Mouse (Mus musculus): ENCODE results near the gene Pde4d. TPM values are rescaled to one million over a fixed set of nuclear protein-coding genes. Genes with fewer than 3 reads are reported as not detected.

Gene Pde4d
- polyA plus RNA-seq, 1 experiment from 2014 or later: 19.1 TPM

- H3K4me1 ChIP-seq: no peaks in the 10 kb centered on the region
- 87% methylated on average over 1 of the region's 1 CpGs for WGBS
- no peaks in the 10 kb centered on the region for H3K36me3 ChIP-seq
- no peak overlapping the region for H3K27ac ChIP-seq (replicated peaks)
- H3K4me3 ChIP-seq (replicated peaks): no peak overlapping the region
- H3K9me3 ChIP-seq (replicated peaks): no peaks in the 10 kb centered on the region
- H3K9ac ChIP-seq: no peak overlapping the region
- no peak for ATAC-seq (ENCODE audit: insufficient number of reproducible peaks, low FRiP score, low TSS enrichment, low read depth)
- no peaks in the 10 kb centered on the region for H3K27me3 ChIP-seq
- H3K4me2 ChIP-seq (replicated peaks): no peak overlapping the region
These were observed 1229.2 kb downstream of the Pde4d start for GRCm38 (mm10) chr13:109678991-109679390.

GRCm38 (mm10) chr13:109680229-109680628 is 1230.5 kb downstream of the Pde4d start:
- 83% methylated on average over 8 of the region's 8 CpGs for WGBS
- H3K36me3 ChIP-seq: no peaks in the 10 kb centered on the region
- H3K4me1 ChIP-seq: 0 out of 2 replicates have a peak, but pooled peaks cover 3% of the 10 kb centered on the region
- ATAC-seq (ENCODE audit: insufficient number of reproducible peaks, low FRiP score, low TSS enrichment, low read depth): no peak
- H3K4me2 ChIP-seq (replicated peaks): no peak overlapping the region
- H3K27ac ChIP-seq (replicated peaks): no peak overlapping the region
- H3K4me3 ChIP-seq (replicated peaks): no peak overlapping the region
- H3K9me3 ChIP-seq (replicated peaks): no peaks in the 10 kb centered on the region
- H3K27me3 ChIP-seq: no peaks in the 10 kb centered on the region
- no peak overlapping the region for H3K9ac ChIP-seq

GRCm38 (mm10) chr13:109681699-109682293 is 1232.0 kb downstream of the Pde4d start:
- H3K4me1 ChIP-seq: 0 out of 2 replicates have a peak, but pooled peaks cover 3% of the 10 kb centered on the region
- no peaks in the 10 kb centered on the region for H3K9me3 ChIP-seq (replicated peaks)
- no peak overlapping the region for H3K27ac ChIP-seq (replicated peaks)
- no peak overlapping the region for H3K9ac ChIP-seq
- no peak for ATAC-seq (ENCODE audit: insufficient number of reproducible peaks, low FRiP score, low TSS enrichment, low read depth)
- H3K4me3 ChIP-seq (replicated peaks): no peak overlapping the region
- no peak overlapping the region for H3K4me2 ChIP-seq (replicated peaks)
- no peaks in the 10 kb centered on the region for H3K27me3 ChIP-seq
- WGBS: 76% methylated on average over 4 of the region's 4 CpGs
- H3K36me3 ChIP-seq: no peaks in the 10 kb centered on the region

DNA sequence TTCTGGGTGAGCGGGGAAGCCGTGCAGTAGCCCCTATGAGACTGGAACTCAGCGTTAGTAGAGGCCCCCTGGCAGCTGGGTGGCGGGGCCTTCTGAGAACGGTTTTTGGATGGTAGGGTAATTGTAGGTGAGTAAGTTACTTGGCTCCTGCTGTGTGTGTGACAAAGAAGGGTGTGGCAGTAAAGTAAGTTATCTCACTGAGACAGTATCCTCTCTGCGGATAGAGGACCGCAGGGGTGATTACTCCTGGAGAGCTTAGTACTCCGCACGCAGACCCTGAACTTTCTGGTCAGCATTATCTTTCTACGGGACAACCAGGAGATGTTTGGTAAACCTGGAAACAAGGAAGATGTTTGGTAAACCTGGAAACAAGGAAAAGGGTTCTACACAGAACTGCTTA is 1233.3 kb downstream of the Pde4d start:
- no peak overlapping the region for H3K27ac ChIP-seq (replicated peaks)
- ATAC-seq (ENCODE audit: insufficient number of reproducible peaks, low FRiP score, low TSS enrichment, low read depth): no peak
- no peak overlapping the region for H3K9ac ChIP-seq
- no peak overlapping the region for H3K4me3 ChIP-seq (replicated peaks)
- 81% methylated on average over 10 of the region's 10 CpGs for WGBS
- H3K9me3 ChIP-seq (replicated peaks): no peaks in the 10 kb centered on the region
- H3K4me2 ChIP-seq (replicated peaks): no peak overlapping the region
- H3K36me3 ChIP-seq: no peaks in the 10 kb centered on the region
- H3K27me3 ChIP-seq: no peaks in the 10 kb centered on the region
- 0 out of 2 replicates have a peak, but pooled peaks cover 3% of the 10 kb centered on the region for H3K4me1 ChIP-seq

DNA sequence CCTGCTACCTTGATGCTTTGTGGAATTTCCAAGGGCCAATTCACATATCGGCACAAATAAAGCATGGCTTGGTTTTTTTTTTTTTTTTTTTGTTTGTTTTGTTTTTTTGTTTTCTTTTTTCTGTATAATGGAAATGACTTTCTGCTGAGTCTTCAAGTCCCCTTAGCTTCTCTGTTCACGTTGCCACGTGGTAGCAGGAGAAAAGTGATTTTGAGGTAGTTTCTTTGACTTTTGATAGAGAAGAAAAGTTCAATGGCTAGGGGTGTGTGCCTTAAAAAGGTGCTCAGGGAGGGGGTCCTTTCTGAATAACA is 1235.2 kb downstream of the Pde4d start:
- Histone ChIP-seq H3K9me3 (replicated peaks) (no peaks in the 10 kb centered on the region), H3K4me3 (replicated peaks) (peak overlapping the region; percentile 52), H3K9ac (no peak overlapping the region), H3K27me3 (no peaks in the 10 kb centered on the region), H3K4me2 (replicated peaks) (peak overlapping the region; percentile 81), H3K4me1 (0 out of 2 replicates have a peak, but pooled peaks cover 3% of the 10 kb centered on the region), H3K36me3 (no peaks in the 10 kb centered on the region), H3K27ac (replicated peaks) (no peak overlapping the region)
- ATAC-seq (ENCODE audit: insufficient number of reproducible peaks, low FRiP score, low TSS enrichment, low read depth): no peak
- WGBS: 31% methylated on average over 3 of the region's 3 CpGs

DNA sequence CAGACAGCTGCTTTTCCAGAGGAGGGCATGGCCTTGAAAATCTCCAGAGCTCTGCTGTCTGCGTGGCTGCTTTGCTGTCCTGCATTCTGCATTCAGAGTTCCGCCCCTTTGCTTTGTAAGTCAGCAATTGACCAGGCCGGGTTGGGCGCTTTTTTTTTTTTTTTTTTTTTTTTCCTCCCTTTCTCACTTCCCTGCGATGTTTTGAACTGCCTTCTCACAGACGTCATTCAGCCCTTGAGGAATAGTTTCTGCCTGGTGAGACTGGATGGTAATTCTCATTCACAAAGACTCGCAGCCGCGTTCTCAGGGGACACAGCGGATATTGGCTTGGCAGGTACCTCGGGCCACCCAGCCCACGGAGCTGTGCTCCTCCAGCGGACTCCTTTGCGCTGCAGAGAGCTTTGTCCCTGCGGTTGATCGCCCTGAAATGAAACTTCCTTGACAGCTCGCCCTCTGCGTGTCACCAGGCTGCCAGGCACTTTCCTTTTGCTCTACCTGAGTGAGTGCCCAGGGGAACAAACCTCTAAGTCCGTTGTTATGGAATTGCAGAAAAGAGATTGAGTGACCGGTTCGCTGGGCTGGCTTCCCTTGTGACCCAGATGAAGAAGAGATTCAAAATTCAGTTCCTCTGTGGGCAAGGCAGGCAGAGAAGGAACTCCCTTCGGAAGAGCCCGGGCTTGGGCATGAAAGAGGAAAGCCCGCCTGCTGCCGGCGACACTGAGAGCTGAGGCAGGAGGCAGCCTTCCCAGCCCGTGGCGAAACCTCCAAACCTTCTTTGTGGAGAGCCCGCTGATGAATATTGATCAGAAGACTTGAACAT is 1235.8 kb downstream of the Pde4d start:
- 1% methylated on average over 29 of the region's 29 CpGs for WGBS

DNA sequence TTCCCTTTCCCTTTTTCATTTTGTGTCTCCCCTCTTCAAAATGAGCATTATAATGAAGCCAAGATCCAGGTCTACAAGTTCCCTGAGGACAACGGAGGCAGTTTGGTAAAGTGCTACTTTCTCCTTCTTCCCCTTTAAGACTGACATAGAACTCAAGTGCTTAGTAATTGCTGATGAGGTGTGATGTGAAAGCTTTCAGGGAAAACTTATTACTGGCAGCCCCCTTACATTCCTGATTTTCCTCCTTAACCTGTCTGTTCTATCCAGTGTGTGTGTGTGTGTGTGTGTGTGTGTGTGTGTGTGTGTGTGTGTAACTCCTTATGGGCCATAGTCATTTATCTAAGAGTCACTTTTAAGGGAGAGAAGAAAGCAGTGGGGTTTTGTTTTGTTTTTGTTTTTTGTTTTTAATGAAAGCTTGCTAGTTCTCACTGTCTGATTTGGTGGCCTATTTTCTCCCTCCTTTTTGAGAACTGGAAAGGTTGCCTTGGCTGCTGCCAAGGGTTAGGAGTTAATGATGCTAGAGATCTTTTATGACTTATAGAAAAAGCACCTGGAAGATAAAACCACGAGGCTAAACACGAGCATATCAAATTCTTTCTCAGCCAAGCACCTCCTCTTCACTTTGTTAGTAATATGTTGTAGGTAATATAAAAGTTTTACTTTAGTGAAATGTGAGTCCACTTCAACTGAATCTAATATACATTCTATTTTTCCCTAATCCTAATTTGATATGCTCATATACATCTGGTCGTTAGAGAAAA is 1236.5 kb downstream of the Pde4d start:
- 27% methylated on average over 4 of the region's 4 CpGs for WGBS
- peak overlapping the region; percentile 52 for H3K4me3 ChIP-seq (replicated peaks)
- H3K4me1 ChIP-seq: 0 out of 2 replicates have a peak, but pooled peaks cover 3% of the 10 kb centered on the region
- H3K27me3 ChIP-seq: no peaks in the 10 kb centered on the region
- H3K4me2 ChIP-seq (replicated peaks): peak overlapping the region; percentile 81
- no peaks in the 10 kb centered on the region for H3K36me3 ChIP-seq
- no peak for ATAC-seq (ENCODE audit: insufficient number of reproducible peaks, low FRiP score, low TSS enrichment, low read depth)
- H3K9me3 ChIP-seq (replicated peaks): no peaks in the 10 kb centered on the region
- H3K27ac ChIP-seq (replicated peaks): peak overlapping the region; percentile 28; the same call in 1 of the 2 replicates
- no peak overlapping the region for H3K9ac ChIP-seq

More for the DNA sequence above, 1235.8 kb downstream of the Pde4d start:
- no peaks in the 10 kb centered on the region for H3K36me3 ChIP-seq
- H3K4me3 ChIP-seq (replicated peaks): peak overlapping the region; percentile 52
- H3K4me1 ChIP-seq: 0 out of 2 replicates have a peak, but pooled peaks cover 3% of the 10 kb centered on the region
- H3K27ac ChIP-seq (replicated peaks): peak overlapping the region; percentile 28
- no peaks in the 10 kb centered on the region for H3K27me3 ChIP-seq
- peak overlapping the region; percentile 37 for H3K9ac ChIP-seq
- no peak for ATAC-seq (ENCODE audit: insufficient number of reproducible peaks, low FRiP score, low TSS enrichment, low read depth)
- no peaks in the 10 kb centered on the region for H3K9me3 ChIP-seq (replicated peaks)
- H3K4me2 ChIP-seq (replicated peaks): peak overlapping the region; percentile 81

GRCm38 (mm10) chr13:109686906-109687305 is 1237.2 kb downstream of the Pde4d start:
- H3K4me2 ChIP-seq (replicated peaks): no peak overlapping the region
- 0 out of 2 replicates have a peak, but pooled peaks cover 3% of the 10 kb centered on the region for H3K4me1 ChIP-seq
- H3K27me3 ChIP-seq: no peaks in the 10 kb centered on the region
- H3K27ac ChIP-seq (replicated peaks): no peak overlapping the region
- H3K9ac ChIP-seq: no peak overlapping the region
- no peak overlapping the region for H3K4me3 ChIP-seq (replicated peaks)
- no peaks in the 10 kb centered on the region for H3K36me3 ChIP-seq
- 60% methylated on average over 3 of the region's 3 CpGs for WGBS
- no peaks in the 10 kb centered on the region for H3K9me3 ChIP-seq (replicated peaks)
- ATAC-seq (ENCODE audit: insufficient number of reproducible peaks, low FRiP score, low TSS enrichment, low read depth): no peak

DNA sequence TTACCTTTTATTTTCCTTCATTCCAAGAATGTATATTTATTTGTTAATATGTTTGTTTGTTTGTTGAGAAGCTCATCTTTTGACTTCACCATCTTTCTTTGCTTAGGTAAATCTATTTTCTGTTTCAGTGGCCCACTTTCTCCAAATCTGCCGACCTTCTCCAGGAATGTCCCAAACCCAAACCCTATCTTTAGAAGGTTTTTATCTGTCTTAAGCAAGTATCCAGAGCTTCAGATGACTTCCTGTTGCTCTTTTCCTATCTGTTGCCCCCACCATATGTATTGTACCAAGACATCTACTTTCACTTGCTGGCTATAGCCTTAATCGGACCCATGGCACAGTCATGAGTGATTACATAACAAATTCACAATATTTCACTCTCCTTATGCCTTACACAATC is 1238.4 kb downstream of the Pde4d start:
- 89% methylated on average over 2 of the region's 2 CpGs for WGBS
- H3K4me3 ChIP-seq (replicated peaks): no peak overlapping the region
- H3K27me3 ChIP-seq: no peaks in the 10 kb centered on the region
- H3K4me1 ChIP-seq: 0 out of 2 replicates have a peak, but pooled peaks cover 3% of the 10 kb centered on the region
- H3K9me3 ChIP-seq (replicated peaks): no peaks in the 10 kb centered on the region
- no peak overlapping the region for H3K9ac ChIP-seq
- ATAC-seq (ENCODE audit: insufficient number of reproducible peaks, low FRiP score, low TSS enrichment, low read depth): no peak
- H3K36me3 ChIP-seq: no peaks in the 10 kb centered on the region
- no peak overlapping the region for H3K4me2 ChIP-seq (replicated peaks)
- H3K27ac ChIP-seq (replicated peaks): no peak overlapping the region

- Histone ChIP-seq H3K9me3 (replicated peaks) (no peaks in the 10 kb centered on the region), H3K27ac (replicated peaks) (no peak overlapping the region), H3K36me3 (no peaks in the 10 kb centered on the region), H3K9ac (no peak overlapping the region), H3K4me2 (replicated peaks) (no peak overlapping the region), H3K4me3 (replicated peaks) (no peak overlapping the region), H3K4me1 (0 out of 2 replicates have a peak, but pooled peaks cover 3% of the 10 kb centered on the region), H3K27me3 (no peaks in the 10 kb centered on the region)
- ATAC-seq (ENCODE audit: insufficient number of reproducible peaks, low FRiP score, low TSS enrichment, low read depth): no peak
- 87% methylated on average over 3 of the region's 3 CpGs for WGBS
These were observed 1239.4 kb downstream of the Pde4d start for GRCm38 (mm10) chr13:109689176-109689575.

DNA sequence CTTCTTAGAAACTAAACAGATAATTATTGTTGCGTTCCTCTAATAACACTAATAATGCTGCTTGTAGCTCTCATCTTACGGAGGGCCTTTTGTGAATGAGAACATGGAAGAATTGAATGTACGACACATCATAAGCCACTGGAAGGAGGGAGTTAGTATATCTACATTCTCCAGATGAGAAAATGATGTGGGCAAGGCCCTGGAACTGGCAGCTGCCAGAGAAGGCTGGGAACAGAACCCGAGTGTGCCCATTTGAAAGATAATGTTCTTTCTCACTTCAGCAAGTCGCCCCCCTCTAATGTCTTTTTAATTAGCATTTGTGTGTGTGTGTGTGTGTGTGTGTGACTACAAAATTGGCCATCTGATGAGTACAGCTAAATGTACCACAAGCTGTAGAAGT is 1240.8 kb downstream of the Pde4d start:
- no peaks in the 10 kb centered on the region for H3K4me1 ChIP-seq
- H3K4me3 ChIP-seq (replicated peaks): no peak overlapping the region
- H3K27ac ChIP-seq (replicated peaks): no peak overlapping the region
- no peak for ATAC-seq (ENCODE audit: insufficient number of reproducible peaks, low FRiP score, low TSS enrichment, low read depth)
- no peak overlapping the region for H3K9ac ChIP-seq
- H3K4me2 ChIP-seq (replicated peaks): no peak overlapping the region
- H3K9me3 ChIP-seq (replicated peaks): no peaks in the 10 kb centered on the region
- no peaks in the 10 kb centered on the region for H3K27me3 ChIP-seq
- no peaks in the 10 kb centered on the region for H3K36me3 ChIP-seq
- 83% methylated on average over 5 of the region's 5 CpGs for WGBS

Data from embryonic facial prominence, embryonic 15.5 days (tissue).